Mouse (Mus musculus): ENCODE measurements around the gene Rbm11. TPM values are rescaled to one million over a fixed set of nuclear protein-coding genes. Genes with fewer than 3 reads are reported as not detected.

Rbm11 gene
- 0.33 TPM for polyA plus RNA-seq (2014; fragmentation: Illumina TruSeq; extraction: RNeasy Lipid Tissue Mini Kit (QIAGEN cat#74804); ENCODE audit: low replicate concordance)

GRCm38 (mm10) chr16:75592671-75593500 lies at the start of gene Rbm11:
Gene Rbm11 (plus strand): TSS chr16:75592844.

GRCm38 (mm10) chr16:75585961-75586360 lies 6.7 kb upstream of the Rbm11 start, which contains the start of gene Lipi:
Gene Lipi (minus strand): TSS chr16:75586061.

Other genes with a start within 250 kb of the Rbm11 start
- not detected for gene Lipi, start 6.8 kb upstream of the Rbm11 start, polyA plus RNA-seq (2014; fragmentation: Illumina TruSeq; extraction: RNeasy Lipid Tissue Mini Kit (QIAGEN cat#74804); ENCODE audit: low replicate concordance)
- gene Hspa13, start 174.3 kb downstream of the Rbm11 start, polyA plus RNA-seq (2014; fragmentation: Illumina TruSeq; extraction: RNeasy Lipid Tissue Mini Kit (QIAGEN cat#74804); ENCODE audit: low replicate concordance), result 70.3 TPM

All from small intestine, adult 10 weeks (tissue).